Mouse (Mus musculus): ENCODE results near the gene Il25. TPM values are rescaled to one million over a fixed set of nuclear protein-coding genes. Genes with fewer than 3 reads are reported as not detected.
A peak's percentile ranks its signal among the peaks of the same experiment; 100 is the strongest.

The Il25 gene
- polyA plus RNA-seq, 1 experiment from 2014 or later = not detected

DNA sequence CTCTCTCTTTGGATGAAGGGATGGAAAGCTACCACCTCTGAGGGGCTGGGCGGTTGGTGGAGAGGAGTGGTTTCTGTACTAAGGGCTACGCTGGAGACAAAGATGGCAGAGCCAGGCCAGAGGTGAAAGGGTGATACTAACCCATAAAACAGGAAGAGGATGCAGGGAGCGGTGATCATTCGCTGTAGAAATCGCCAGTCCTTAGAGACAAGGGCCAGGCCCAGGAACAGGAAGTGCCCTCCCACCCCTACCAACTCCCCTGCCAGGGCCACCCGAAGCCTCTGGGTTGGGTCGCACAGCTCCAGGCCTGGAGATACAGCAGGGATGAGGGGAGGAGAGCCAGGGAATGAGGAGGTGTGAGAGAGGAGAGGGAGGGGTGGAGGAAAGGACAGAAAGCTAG is 23.8 kb upstream of the Il25 start:
- Histone ChIP-seq H3K36me3 (peaks cover 70% of the 10 kb centered on the region), H3K9me3 (no peaks in the 10 kb centered on the region), H3K9ac (peak overlapping the region; percentile 27; the same call in 1 of the 2 replicates), H3K4me2 (no peak overlapping the region), H3K4me3 (no peak overlapping the region), H3K27ac (no peak overlapping the region), H3K4me1 (peaks cover 37% of the 10 kb centered on the region), H3K27me3 (no peaks in the 10 kb centered on the region)
- no peak for ATAC-seq (ENCODE audit: insufficient number of reproducible peaks, insufficient read depth, low FRiP score, low TSS enrichment, low read depth)
- WGBS = 78% methylated on average over 7 of the region's 7 CpGs

DNA sequence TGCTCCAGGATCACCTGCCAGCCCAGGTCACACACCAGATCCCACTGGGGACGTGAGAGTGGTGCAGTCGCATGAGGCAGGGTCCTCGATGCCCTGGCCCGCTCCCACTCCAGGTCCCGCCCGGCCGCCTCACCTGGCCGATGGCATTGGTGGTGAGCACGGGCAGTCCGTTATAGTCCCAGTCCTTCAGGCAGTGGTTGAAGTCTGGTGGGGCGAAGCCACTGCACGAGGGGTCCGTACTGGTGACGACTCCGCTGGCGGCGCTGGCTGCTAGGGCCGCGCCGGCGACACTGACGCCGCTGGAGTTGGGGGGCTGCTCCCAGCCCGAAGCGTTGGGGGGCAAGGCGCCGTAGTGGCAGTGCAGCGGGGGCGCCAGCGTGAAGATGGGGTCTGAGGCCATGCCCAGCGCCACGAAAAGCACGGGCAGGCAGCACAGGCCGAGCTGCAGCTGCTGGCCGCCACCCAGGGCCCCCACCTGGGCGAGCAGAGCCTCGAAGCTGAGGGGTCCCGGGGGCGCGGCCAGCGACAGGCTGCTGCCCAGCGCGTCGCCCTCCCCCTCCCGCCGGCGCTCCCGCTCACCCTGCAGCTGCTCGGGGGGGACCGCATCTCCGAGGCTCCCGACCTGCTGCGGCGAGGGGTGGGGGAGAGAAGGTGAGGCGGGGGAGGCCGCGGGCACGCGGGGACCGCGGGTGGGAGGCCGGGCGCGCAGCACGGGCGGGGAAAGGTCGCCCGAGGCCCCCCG is 20.2 kb upstream of the Il25 start:
- peaks cover 58% of the 10 kb centered on the region for H3K36me3 ChIP-seq
- H3K4me2 ChIP-seq = peak overlapping the region; percentile 83
- 3% methylated on average over 66 of the region's 69 CpGs for WGBS
- peak overlapping the region; percentile 98 for H3K9ac ChIP-seq
- H3K27me3 ChIP-seq = no peaks in the 10 kb centered on the region
- H3K9me3 ChIP-seq = no peaks in the 10 kb centered on the region
- peak overlapping the region; percentile 89 for H3K27ac ChIP-seq
- H3K4me1 ChIP-seq = peaks cover 39% of the 10 kb centered on the region
- peak; percentile 33 for ATAC-seq (ENCODE audit: insufficient number of reproducible peaks, insufficient read depth, low FRiP score, low TSS enrichment, low read depth)
- H3K4me3 ChIP-seq = peak overlapping the region; percentile 95

DNA sequence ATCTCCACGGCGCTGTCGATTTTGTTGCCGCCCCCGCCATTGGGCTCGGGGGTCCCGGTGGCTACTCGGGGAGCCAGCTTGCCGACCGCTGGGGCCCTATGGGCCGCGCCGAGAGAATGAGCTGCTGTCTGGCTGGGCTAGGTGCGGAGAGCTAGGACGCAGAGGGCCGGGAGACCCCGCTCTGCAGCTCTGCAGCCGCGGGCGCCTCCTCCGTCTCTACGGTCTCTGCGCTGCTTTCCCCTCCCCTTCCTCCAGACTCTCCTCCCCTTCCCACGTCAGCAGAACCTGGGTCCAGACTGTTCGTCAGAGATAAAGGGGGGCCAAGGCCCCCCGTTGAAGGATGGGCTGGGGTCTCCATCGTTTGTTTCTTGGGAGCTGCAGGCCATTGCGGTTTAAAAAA is 19.6 kb upstream of the Il25 start, which contains the start of gene Slc22a17:
TSS of gene Slc22a17 (minus strand) at position 247 of the 400 bp plus-strand sequence.
- Histone ChIP-seq H3K27me3 (no peaks in the 10 kb centered on the region), H3K4me1 (peaks cover 35% of the 10 kb centered on the region), H3K36me3 (peaks cover 58% of the 10 kb centered on the region), H3K4me3 (peak within 1 kb of the TSS; percentile 95), H3K27ac (peak within 1 kb of the TSS; percentile 89), H3K4me2 (peak within 1 kb of the TSS; percentile 83), H3K9me3 (no peaks in the 10 kb centered on the region), H3K9ac (peak within 1 kb of the TSS; percentile 98)
- peak; percentile 88 for ATAC-seq (ENCODE audit: insufficient number of reproducible peaks, insufficient read depth, low FRiP score, low TSS enrichment, low read depth)
- 0% methylated on average over 28 of the region's 28 CpGs for WGBS

DNA sequence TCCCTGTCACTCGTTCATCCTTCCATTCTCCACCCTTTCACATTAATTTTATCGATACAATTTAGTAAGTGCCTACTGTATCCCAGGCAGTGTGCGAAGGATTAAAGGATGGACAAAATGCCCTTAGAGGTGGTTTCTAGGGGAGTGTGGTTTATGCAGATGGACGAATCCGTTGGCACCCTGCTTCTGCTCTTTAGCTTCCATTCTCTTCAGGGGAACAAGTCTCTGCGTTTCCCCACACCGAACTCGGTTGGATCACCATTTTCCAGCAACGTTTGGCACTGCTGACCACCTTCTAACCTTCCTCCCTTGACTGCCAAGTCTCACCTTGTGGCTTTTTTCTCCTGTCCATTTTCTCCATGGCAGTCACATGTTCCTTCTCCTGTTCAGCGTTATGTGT is 19.2 kb upstream of the Il25 start:
- peak overlapping the region; percentile 95 for H3K4me3 ChIP-seq
- peak overlapping the region; percentile 89 for H3K27ac ChIP-seq
- peaks cover 58% of the 10 kb centered on the region for H3K36me3 ChIP-seq
- H3K27me3 ChIP-seq = no peaks in the 10 kb centered on the region
- peak overlapping the region; percentile 83 for H3K4me2 ChIP-seq
- ATAC-seq (ENCODE audit: insufficient number of reproducible peaks, insufficient read depth, low FRiP score, low TSS enrichment, low read depth) = no peak
- H3K9me3 ChIP-seq = no peaks in the 10 kb centered on the region
- peak overlapping the region; percentile 98 for H3K9ac ChIP-seq
- WGBS = 15% methylated on average over 10 of the region's 10 CpGs
- H3K4me1 ChIP-seq = peaks cover 32% of the 10 kb centered on the region

DNA sequence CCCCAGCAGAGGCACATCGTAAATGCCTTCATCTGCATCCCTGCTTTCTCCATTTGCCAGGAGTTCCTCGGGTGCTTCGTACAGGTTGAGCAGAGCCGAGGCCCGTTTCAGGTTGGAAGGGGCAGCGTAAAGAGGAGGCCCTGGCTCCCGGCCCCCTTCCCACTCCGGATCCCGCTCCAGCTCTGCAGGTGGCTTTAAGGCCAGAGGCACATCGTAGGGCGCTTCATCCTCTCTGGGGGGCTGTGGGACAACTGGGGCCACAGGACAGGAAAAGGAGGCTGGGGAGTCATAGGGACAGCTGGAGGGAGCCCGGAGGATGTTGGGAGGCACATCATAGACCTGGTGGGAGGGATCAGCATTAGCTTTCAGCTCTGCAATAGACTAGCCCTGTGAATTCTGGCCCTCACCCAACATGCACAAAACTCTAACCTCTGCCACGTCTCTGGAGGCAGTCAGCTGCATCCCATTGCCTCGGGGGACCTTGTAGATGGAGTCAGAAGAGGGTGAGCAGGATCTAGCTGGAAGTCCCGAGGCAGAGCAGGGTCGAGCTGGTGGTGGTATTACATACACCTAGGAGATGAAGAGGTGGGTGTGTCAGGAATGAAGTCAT is 12.3 kb upstream of the Il25 start:
- Histone ChIP-seq H3K36me3 (peaks cover 78% of the 10 kb centered on the region), H3K4me2 (no peak overlapping the region), H3K9ac (peak overlapping the region; percentile 36; the same call in 1 of the 2 replicates), H3K9me3 (peaks cover 18% of the 10 kb centered on the region), H3K4me1 (peaks cover 17% of the 10 kb centered on the region), H3K4me3 (no peak overlapping the region), H3K27ac (no peak overlapping the region), H3K27me3 (no peaks in the 10 kb centered on the region)
- 93% methylated on average over 16 of the region's 16 CpGs for whole genome bisulfite sequencing
- ATAC-seq (ENCODE audit: insufficient number of reproducible peaks, insufficient read depth, low FRiP score, low TSS enrichment, low read depth) = no peak

DNA sequence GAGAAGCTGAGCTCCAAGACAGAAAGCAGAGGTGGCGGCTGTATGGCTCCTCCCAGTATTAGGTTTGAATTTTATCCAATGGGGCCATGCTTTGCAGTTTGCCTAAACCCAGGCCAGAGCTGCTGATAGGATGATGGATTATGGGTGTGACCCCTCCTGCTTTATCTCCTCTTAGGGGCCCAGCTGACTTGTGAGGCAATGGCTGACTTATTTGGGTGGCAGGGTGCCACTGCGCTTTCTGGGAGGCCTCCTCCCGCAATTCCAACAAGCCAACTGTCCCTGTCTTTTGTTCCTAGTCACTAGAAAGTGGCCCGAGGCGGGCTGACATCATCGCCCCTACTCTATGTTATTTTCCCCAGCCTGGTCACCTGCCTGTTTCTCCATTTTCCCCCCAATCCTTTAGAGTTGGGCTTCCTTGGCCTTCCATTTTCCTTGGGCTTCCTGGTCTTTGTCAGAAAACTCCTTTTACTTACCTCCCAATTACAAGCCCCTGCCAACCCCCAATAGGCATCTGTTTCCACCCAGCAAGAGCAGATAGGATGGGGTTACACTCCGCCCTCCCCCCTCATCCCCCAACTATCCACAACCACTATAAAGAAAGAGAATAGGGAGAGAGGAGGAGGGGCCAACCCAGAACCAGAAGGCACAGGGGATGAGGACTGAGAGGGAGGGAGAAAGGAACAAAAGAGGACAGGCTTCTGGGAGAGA is 7.7 kb upstream of the Il25 start:
- peak overlapping the region; percentile 65 for H3K4me3 ChIP-seq
- peaks cover 45% of the 10 kb centered on the region for H3K4me1 ChIP-seq
- peak overlapping the region; percentile 97 for H3K9ac ChIP-seq
- ATAC-seq (ENCODE audit: insufficient number of reproducible peaks, insufficient read depth, low FRiP score, low TSS enrichment, low read depth) = peak; percentile 56; the same call in 1 of the 2 replicates
- no peaks in the 10 kb centered on the region for H3K27me3 ChIP-seq
- H3K9me3 ChIP-seq = peaks cover 18% of the 10 kb centered on the region
- H3K4me2 ChIP-seq = peak overlapping the region; percentile 92
- peak overlapping the region; percentile 100 for H3K27ac ChIP-seq
- peaks cover 34% of the 10 kb centered on the region for H3K36me3 ChIP-seq
- 8% methylated on average over 7 of the region's 7 CpGs for WGBS

DNA sequence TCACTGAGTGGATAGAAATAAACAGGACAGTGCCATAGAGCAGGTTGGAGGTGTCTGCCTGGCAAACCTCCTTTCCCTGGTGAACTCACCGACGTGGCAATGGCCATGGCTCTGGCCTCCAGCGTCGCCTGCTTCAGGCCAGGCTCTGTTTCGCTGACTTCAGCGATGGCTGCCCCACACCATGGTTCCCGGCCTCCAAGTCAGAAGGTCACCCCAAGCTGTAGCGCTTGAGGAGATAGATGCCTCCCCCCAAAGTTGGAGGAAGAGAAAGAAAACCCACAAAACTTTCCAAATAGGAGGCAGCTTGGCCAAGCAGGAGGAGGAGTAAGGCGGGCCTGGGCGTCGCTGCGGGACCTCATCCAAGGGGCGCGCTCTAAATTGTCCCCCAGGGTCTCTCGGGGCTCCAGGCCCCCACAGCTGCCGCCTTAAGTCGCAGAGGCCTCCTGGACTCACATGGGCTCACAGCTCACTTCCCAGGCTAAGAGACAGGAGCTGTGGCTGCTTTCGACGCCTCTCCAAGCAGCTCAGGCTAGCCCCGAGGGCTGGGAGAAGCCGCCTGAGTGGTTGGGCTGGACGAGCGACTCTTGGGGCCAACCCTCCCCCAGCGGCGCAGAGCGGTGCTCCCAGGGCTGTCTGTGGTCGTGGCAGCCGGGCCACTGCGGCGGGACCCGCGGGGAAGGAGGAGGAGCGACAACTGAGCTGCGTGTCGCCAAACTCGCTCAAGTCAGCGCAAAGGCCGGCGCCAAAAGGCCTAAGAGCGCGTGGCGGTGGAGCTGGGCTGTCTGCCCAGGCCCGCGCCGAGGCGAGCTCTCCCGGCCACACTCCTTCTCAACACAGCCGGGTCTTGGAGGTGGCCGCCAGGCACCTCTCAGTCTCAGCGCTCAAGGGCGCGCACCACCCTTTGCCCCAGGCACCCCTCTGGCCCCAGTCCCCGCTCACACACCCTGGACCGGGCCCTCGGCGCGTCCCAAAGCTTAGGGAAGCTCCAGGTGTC is 6.8 kb upstream of the Il25 start, which contains the start of gene Efs:
TSS of gene Efs (minus strand) at position 778 of the 994 bp plus-strand sequence.
- WGBS = under 1% methylated on average over 50 of the region's 57 CpGs
- H3K27me3 ChIP-seq = no peaks in the 10 kb centered on the region
- peaks cover 26% of the 10 kb centered on the region for H3K36me3 ChIP-seq
- peak within 1 kb of the TSS; percentile 92 for H3K4me2 ChIP-seq
- peak within 1 kb of the TSS; percentile 65 for H3K4me3 ChIP-seq
- H3K27ac ChIP-seq = peak within 1 kb of the TSS; percentile 100
- H3K9ac ChIP-seq = peak within 1 kb of the TSS; percentile 97
- H3K4me1 ChIP-seq = peaks cover 54% of the 10 kb centered on the region
- peak; percentile 60 for ATAC-seq (ENCODE audit: insufficient number of reproducible peaks, insufficient read depth, low FRiP score, low TSS enrichment, low read depth)
- H3K9me3 ChIP-seq = peaks cover 18% of the 10 kb centered on the region

DNA sequence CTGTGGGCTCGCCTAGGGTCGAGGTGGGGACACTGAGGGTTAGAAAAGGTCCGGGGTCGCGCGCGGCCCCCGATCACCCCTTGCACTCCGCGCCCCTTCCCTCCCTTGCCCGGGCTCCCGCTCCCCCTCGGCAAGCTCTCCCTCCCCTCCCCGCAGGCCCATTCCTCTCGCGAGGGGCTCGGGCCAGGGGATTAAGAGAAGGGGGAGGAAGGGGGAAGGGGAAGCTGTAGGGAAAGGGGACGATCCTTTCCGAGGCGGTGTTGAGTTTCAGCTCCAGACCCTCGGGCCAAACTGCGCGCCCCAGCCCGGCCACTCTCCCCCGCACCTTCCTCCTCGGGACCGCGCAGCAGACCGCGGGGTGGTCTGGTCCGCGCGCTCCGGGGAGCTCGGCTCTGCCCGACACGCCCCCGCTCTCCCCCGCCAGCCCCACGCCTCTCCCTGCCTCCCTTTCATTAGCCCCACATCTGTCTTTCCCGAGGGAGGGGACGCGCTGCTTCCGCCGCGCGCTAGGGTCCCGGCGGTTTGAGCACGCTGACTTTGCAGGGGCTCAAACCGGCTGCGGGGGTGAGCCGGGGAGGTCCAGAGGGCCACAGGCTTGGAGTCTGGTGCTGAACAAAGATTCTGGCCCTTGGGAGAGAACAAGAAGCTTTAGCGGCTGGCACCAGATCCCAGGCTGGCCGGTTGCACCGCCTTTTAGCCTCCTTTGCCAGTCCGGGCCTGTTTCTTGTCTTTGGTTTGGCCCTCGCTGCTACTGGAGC is 5.9 kb upstream of the Il25 start:
- peak overlapping the region; percentile 100 for H3K27ac ChIP-seq
- H3K36me3 ChIP-seq = peaks cover 16% of the 10 kb centered on the region
- H3K4me3 ChIP-seq = peak overlapping the region; percentile 65
- H3K4me1 ChIP-seq = peaks cover 54% of the 10 kb centered on the region
- peak overlapping the region; percentile 92 for H3K4me2 ChIP-seq
- peak; percentile 66 for ATAC-seq (ENCODE audit: insufficient number of reproducible peaks, insufficient read depth, low FRiP score, low TSS enrichment, low read depth)
- H3K9me3 ChIP-seq = peaks cover 10% of the 10 kb centered on the region; the same call in 1 of the 2 replicates
- no peaks in the 10 kb centered on the region for H3K27me3 ChIP-seq
- WGBS = under 1% methylated on average over 49 of the region's 58 CpGs
- H3K9ac ChIP-seq = peak overlapping the region; percentile 97

DNA sequence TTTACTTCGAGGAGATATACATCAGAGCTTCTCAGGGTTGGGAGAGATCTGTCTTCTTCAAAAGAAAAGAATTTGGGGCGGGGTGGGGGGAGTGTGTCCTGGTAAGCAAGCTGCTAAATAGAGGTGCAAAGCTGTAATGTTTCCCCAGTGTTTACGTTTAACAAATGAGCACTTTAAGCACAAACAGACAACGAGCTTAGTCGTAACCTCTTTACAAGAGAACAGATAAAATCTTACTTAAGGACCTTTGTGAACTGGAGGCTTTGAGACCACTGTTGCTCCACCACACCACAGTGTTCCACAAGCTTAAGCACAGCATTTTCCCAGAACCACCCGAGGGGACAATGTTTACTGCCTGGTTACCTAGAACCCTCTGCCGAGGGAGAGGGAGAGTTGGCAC is 5.2 kb upstream of the Il25 start:
- 15% methylated on average over 7 of the region's 7 CpGs for WGBS
- Histone ChIP-seq H3K9ac (peak overlapping the region; percentile 97), H3K9me3 (peaks cover 3% of the 10 kb centered on the region; the same call in 1 of the 2 replicates), H3K36me3 (peaks cover 9% of the 10 kb centered on the region), H3K4me3 (peak overlapping the region; percentile 65), H3K27me3 (no peaks in the 10 kb centered on the region), H3K27ac (peak overlapping the region; percentile 100), H3K4me1 (peaks cover 54% of the 10 kb centered on the region), H3K4me2 (peak overlapping the region; percentile 92)
- ATAC-seq (ENCODE audit: insufficient number of reproducible peaks, insufficient read depth, low FRiP score, low TSS enrichment, low read depth) = no peak

DNA sequence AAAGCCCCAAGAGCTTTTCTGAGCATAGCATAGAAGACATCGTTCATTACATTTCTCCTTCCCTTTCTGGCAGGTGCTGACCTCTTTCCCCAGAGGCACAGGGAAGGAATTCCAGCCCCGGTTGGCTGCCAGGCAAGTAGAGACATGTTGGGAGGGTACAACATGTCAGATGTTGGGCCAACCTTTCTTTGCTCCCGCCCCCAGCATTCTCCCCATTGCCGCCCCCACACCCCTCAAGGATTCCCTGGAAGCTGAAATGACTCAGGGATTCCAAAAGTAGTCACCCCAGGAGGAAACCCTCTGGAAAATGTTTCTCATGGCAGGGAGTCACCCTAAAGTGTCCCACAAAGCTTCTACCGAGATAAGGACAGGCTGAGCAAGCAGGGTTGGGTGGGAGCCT is 2.7 kb upstream of the Il25 start:
- H3K9ac ChIP-seq = no peak overlapping the region
- H3K4me1 ChIP-seq = peaks cover 47% of the 10 kb centered on the region
- H3K4me3 ChIP-seq = no peak overlapping the region
- no peaks in the 10 kb centered on the region for H3K27me3 ChIP-seq
- WGBS = 65% methylated on average over 5 of the region's 5 CpGs
- no peak overlapping the region for H3K27ac ChIP-seq
- no peaks in the 10 kb centered on the region for H3K36me3 ChIP-seq
- H3K9me3 ChIP-seq = no peaks in the 10 kb centered on the region
- no peak for ATAC-seq (ENCODE audit: insufficient number of reproducible peaks, insufficient read depth, low FRiP score, low TSS enrichment, low read depth)
- H3K4me2 ChIP-seq = no peak overlapping the region
